Mouse (Mus musculus) embryonic facial prominence, embryonic 14.5 days (tissue): ENCODE measurements at regions not wholly inside any gene's neighbourhood (a gene's known extent, or its start where the extent isn't known, plus 50 kb on each side); places are given as distances from the start of the nearest gene placed in this dataset.
A peak's percentile ranks its signal among the peaks of the same experiment; 100 is the strongest.
"Not testable (repeated sequence)": the region's sequence is repeated elsewhere in the genome, so short reads cannot be mapped to it uniquely, and the experiment has no call there.

Source experiments
- ATAC-seq: fragments of 200-750 bp; cut with Nextera tagmentation; 2 replicates; pipeline ENCODE4 v1.8.0; 2017; ENCODE audit warnings: low read depth, moderate number of reproducible peaks, moderate TSS enrichment
- DNase-seq: peaks from one replicate; pipeline ENCODE4 v3.0.0-alpha.2; 2015; ENCODE audit warnings: low spot score
- H3K27ac ChIP-seq: fragments of 300-500 bp; sonication (generic); replicated peaks from 2 replicates; pipeline ENCODE4 v1.5.1; 2014; ENCODE audit warnings: low read depth, mild to moderate bottlenecking, low read length, moderate library complexity
- H3K27me3 ChIP-seq: fragments of 300-500 bp; sonication (generic); replicated peaks from 2 replicates; pipeline ENCODE4 v1.6.1; 2014; ENCODE audit warnings: low read length; ENCODE audit not compliant: control insufficient read depth, insufficient read depth
- H3K36me3 ChIP-seq: fragments of 300-500 bp; sonication (generic); 2 replicates; pipeline ENCODE4 v1.6.1; 2014; ENCODE audit warnings: low read length, mixed read lengths; ENCODE audit not compliant: control insufficient read depth, insufficient read depth
- H3K4me1 ChIP-seq: fragments of 300-500 bp; sonication (generic); 2 replicates; pipeline ENCODE4 v1.6.1; 2014; ENCODE audit warnings: antibody characterized with exemption, low read length; ENCODE audit not compliant: control insufficient read depth, insufficient read depth
- H3K4me2 ChIP-seq: fragments of 300-500 bp; sonication (generic); 2 replicates; pipeline ENCODE4 v1.6.1; 2014; ENCODE audit warnings: low read depth, mild to moderate bottlenecking, low read length, moderate library complexity, mixed read lengths
- H3K4me3 ChIP-seq: fragments of 300-500 bp; sonication (generic); 2 replicates; pipeline ENCODE4 v1.5.1; 2014; ENCODE audit warnings: low read depth, mild to moderate bottlenecking, low read length
- H3K9ac ChIP-seq: fragments of 300-500 bp; sonication (generic); 2 replicates; pipeline ENCODE4 v1.6.1; 2014; ENCODE audit warnings: low read depth, mild to moderate bottlenecking, low read length, moderate library complexity, mixed read lengths
- H3K9me3 ChIP-seq: fragments of 300-500 bp; sonication (generic); 2 replicates; pipeline ENCODE4 v1.6.1; 2016; ENCODE audit warnings: low read length; ENCODE audit not compliant: control insufficient read depth
- WGBS: fragments of 180-500 bp; shearing (Covaris S2); extraction: QIAGEN DNeasy Blood & Tissue Kit; methylation state at CpG from one replicate; pipeline ENCODE4 v1.1.7; 2014; 5-methylcytosine and 5-hydroxymethylcytosine counted together

DNA sequence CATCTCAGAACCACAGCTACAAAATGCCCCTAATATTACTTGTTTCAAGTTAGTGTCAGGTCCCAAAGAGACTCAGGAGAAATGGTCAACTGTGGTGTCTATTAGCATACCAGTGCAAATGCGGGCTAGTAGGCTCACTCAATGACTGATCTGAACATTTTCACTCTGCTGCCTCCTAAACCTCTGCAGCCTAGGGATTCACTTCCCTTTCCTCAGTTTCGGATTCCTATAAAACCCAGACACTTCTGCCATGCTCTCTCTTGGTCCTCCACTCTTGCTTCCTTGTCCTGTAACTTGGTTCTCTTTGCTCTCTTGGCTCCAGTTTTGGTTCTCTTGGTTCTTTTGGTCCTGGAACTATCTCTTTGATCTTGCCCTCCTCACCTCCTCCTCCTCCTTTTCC lies 206.3 kb upstream of the Spef2 start:
- Histone ChIP-seq H3K9ac (no peak overlapping the region), H3K4me2 (no peak overlapping the region), H3K4me3 (no peak overlapping the region), H3K27ac (no peak overlapping the region), H3K27me3 (no peaks in the 10 kb centered on the region), H3K9me3 (no peaks in the 10 kb centered on the region), H3K4me1 (no peaks in the 10 kb centered on the region), H3K36me3 (no peaks in the 10 kb centered on the region)
- ATAC-seq (no peak), DNase-seq (no peak)
- 80% methylated on average over 2 of the region's 2 CpGs for WGBS

- Histone ChIP-seq H3K4me2 (no peak overlapping the region), H3K9ac (no peak overlapping the region), H3K4me3 (no peak overlapping the region), H3K4me1 (no peaks in the 10 kb centered on the region), H3K27ac (no peak overlapping the region), H3K27me3 (no peaks in the 10 kb centered on the region), H3K9me3 (no peaks in the 10 kb centered on the region), H3K36me3 (no peaks in the 10 kb centered on the region)
- ATAC-seq (no peak), DNase-seq (no peak)
- 78% methylated on average over 4 of the region's 4 CpGs for WGBS
Observed at GRCm38 (mm10) chr15:9974999-9975398, 202.0 kb upstream of the Prlr start.

DNA sequence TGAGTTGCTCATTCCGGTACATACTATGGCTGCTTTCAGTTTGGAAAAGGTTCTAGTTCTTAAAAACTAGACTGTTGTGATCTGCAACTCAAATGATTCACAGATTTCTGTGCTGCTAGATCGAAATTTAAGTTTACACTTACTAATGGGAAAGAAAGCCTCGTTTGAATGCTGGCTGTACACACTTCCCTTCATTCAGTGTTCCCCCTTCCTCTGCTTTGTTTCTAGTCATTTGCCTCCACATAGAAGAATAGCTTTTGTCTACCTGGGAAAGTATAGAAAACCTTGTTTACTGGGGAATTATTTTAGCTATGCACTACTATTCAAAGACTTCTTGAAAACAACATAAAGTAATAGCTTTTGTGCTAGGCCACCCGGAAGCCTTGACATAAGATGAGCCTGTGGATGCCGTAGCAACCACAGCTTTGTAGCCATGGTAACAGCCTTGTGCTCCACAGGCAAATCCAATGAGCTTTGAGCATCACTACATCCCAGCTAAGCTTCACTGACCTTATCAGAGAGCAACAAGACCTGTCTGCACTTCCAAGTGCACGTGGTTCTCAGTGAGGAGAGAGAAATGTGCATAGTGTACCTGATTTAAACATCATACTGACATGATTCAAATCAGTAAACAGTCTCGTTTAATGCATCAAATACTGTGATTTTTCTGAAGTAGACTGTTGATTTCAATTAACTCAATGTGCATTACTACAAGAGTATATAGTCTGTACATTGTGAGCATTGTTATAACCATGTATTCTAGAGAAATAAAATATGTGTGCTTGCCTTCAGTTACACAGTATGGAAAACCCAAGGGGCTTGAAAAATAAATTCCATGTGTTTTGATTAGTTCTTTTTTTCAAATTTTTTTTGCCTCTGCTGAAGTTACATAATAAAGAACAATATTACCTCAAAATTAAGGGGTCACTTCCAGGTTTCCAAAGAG lies 165.5 kb upstream of the Prlr start:
- peak; percentile 41; the same call in 1 of the 2 replicates for ATAC-seq
- H3K4me2 ChIP-seq, result no peak overlapping the region

GRCm38 (mm10) chr15:10017216-10017615 lies 159.8 kb upstream of the Prlr start:
- ATAC-seq (no peak), DNase-seq (no peak)
- Histone ChIP-seq H3K9me3 (no peaks in the 10 kb centered on the region), H3K36me3 (no peaks in the 10 kb centered on the region), H3K4me2 (no peak overlapping the region), H3K4me3 (no peak overlapping the region), H3K9ac (no peak overlapping the region), H3K27ac (no peak overlapping the region), H3K4me1 (no peaks in the 10 kb centered on the region), H3K27me3 (no peaks in the 10 kb centered on the region)

More for the DNA sequence above, 165.5 kb upstream of the Prlr start:
- WGBS, result 56% methylated on average over 7 of the region's 7 CpGs
- H3K27me3 ChIP-seq, result no peaks in the 10 kb centered on the region
- H3K4me3 ChIP-seq, result no peak overlapping the region
- H3K9me3 ChIP-seq, result no peaks in the 10 kb centered on the region
- DNase-seq, result peak; percentile 22
- no peak overlapping the region for H3K9ac ChIP-seq
- no peaks in the 10 kb centered on the region for H3K4me1 ChIP-seq
- no peak overlapping the region for H3K27ac ChIP-seq
- no peaks in the 10 kb centered on the region for H3K36me3 ChIP-seq

DNA sequence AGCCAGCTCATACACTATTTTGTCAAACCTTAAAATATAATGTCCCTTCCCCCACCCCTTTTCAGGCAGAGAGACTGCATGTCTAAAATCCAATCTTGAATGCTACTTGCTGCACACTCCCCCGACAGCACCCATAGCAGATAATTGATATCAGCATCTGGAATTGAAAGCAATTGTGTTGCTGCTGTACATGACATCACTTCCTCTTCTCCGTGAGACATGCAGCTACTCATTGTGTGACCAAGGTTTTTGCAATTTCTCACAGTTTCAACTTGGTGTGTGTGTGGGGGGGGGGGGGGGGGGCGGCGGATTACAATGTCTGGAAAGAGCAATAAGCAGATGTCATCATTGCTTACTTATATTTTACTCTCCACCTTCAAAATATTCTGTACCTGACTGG lies 147.1 kb upstream of the Prlr start:
- Histone ChIP-seq H3K9ac (no peak overlapping the region), H3K36me3 (no peaks in the 10 kb centered on the region), H3K27ac (no peak overlapping the region), H3K9me3 (no peaks in the 10 kb centered on the region), H3K4me3 (no peak overlapping the region), H3K27me3 (no peaks in the 10 kb centered on the region), H3K4me2 (no peak overlapping the region), H3K4me1 (no peaks in the 10 kb centered on the region)
- no peak for ATAC-seq
- no peak for DNase-seq
- WGBS, result 66% methylated on average over 4 of the region's 4 CpGs

DNA sequence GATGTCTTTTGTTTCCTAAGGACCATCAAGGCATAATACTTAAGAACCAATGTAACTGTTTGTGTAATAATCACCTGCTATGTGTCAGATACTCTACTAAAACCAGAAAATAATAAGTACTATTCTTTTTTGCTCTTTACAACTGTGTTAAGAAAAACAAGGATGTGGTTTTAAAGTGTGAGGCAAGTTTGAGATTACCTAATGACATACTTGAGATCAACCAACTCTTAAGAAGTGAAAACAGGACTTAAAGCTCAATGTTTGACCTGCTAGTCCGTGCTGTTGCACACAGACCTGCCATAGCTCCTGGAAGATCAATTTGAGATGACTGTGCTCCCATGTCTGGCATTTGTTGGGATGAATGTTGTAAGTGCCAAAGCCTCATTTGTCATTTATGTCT lies 141.5 kb upstream of the Prlr start:
- ATAC-seq, result no peak
- no peak overlapping the region for H3K4me2 ChIP-seq
- no peaks in the 10 kb centered on the region for H3K27me3 ChIP-seq
- no peak for DNase-seq
- WGBS, result 63% methylated on average over 1 of the region's 1 CpGs
- no peaks in the 10 kb centered on the region for H3K36me3 ChIP-seq
- H3K9ac ChIP-seq, result no peak overlapping the region
- H3K4me3 ChIP-seq, result no peak overlapping the region
- no peaks in the 10 kb centered on the region for H3K4me1 ChIP-seq
- no peak overlapping the region for H3K27ac ChIP-seq
- no peaks in the 10 kb centered on the region for H3K9me3 ChIP-seq

GRCm38 (mm10) chr15:10036576-10036975 lies 140.5 kb upstream of the Prlr start:
- H3K4me2 ChIP-seq, H3K4me3 ChIP-seq, H3K4me1 ChIP-seq, DNase-seq, H3K9ac ChIP-seq, H3K9me3 ChIP-seq, H3K36me3 ChIP-seq, H3K27me3 ChIP-seq, H3K27ac ChIP-seq, ATAC-seq: not testable (repeated sequence)
- WGBS, result 79% methylated on average over 2 of the region's 2 CpGs

DNA sequence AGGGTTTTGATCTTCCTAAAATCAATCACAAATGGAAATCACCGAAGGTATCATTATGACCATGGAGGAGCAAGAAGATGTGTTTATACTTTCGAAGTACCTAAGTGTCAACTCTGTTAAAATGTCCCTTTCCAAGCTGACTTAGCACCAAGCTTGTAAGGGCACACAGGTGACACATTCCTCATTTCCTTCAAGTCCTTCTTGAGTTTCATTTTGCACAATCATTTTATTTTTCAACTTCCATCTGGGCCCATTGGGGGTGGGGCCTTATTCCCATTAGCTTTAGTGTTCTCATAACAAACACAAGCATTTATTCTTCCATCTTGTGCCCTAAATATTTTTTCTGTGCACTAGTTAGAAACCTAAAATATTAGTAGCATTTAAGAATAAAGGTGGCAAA lies 103.5 kb upstream of the Prlr start:
- Histone ChIP-seq H3K27me3 (no peaks in the 10 kb centered on the region), H3K36me3 (no peaks in the 10 kb centered on the region), H3K27ac (no peak overlapping the region), H3K4me3 (no peak overlapping the region), H3K9me3 (no peaks in the 10 kb centered on the region), H3K9ac (no peak overlapping the region), H3K4me1 (no peaks in the 10 kb centered on the region), H3K4me2 (no peak overlapping the region)
- WGBS, result 88% methylated on average over 2 of the region's 2 CpGs
- no peak for DNase-seq
- ATAC-seq, result no peak

GRCm38 (mm10) chr15:10074916-10075315 lies 102.1 kb upstream of the Prlr start:
- no peaks in the 10 kb centered on the region for H3K4me1 ChIP-seq
- no peak overlapping the region for H3K27ac ChIP-seq
- ATAC-seq, result no peak
- H3K4me2 ChIP-seq, result no peak overlapping the region
- no peaks in the 10 kb centered on the region for H3K36me3 ChIP-seq
- H3K9me3 ChIP-seq, result no peaks in the 10 kb centered on the region
- no peaks in the 10 kb centered on the region for H3K27me3 ChIP-seq
- no peak overlapping the region for H3K4me3 ChIP-seq
- 50% methylated on average over 9 of the region's 9 CpGs for WGBS
- H3K9ac ChIP-seq, result no peak overlapping the region
- no peak for DNase-seq
